Mouse (Mus musculus) ES-E14 (cell line): ENCODE measurements at regions not wholly inside any gene's neighbourhood (a gene's known extent, or its start where the extent isn't known, plus 50 kb on each side); places are given as distances from the start of the nearest gene placed in this dataset.

ENCODE experiments used
- HCFC1 ChIP-seq: IDR thresholded peaks from 2 replicates; pipeline ENCODE4 v1.6.1; 2012; ENCODE audit warnings: low read length, inconsistent platforms, borderline replicate concordance; ENCODE audit not compliant: insufficient read depth
- MAFK ChIP-seq: IDR thresholded peaks from 2 replicates; pipeline ENCODE4 v1.6.1; 2014; ENCODE audit warnings: mild to moderate bottlenecking, low read depth, low read length, inconsistent platforms; ENCODE audit not compliant: insufficient read depth
- ZC3H11A ChIP-seq: IDR thresholded peaks from 2 replicates; pipeline ENCODE4 v1.6.1; 2012; ENCODE audit warnings: low read depth, mild to moderate bottlenecking, inconsistent platforms, low read length, borderline replicate concordance

- TF ChIP-seq MAFK (no peak), ZC3H11A (no peak), HCFC1 (no peak)
Observed at GRCm38 (mm10) chr3:141051685-141052084, 160.5 kb downstream of the Pdha2 start.
